Mouse (Mus musculus) urinary bladder, postnatal 10 days (tissue): ENCODE measurements around the gene Zfp512b.

Experiments used
- DNase-seq: peaks from one replicate; pipeline ENCODE4 v3.0.0; 2022; ENCODE audit warnings: low spot score

Zfp512b gene

DNA sequence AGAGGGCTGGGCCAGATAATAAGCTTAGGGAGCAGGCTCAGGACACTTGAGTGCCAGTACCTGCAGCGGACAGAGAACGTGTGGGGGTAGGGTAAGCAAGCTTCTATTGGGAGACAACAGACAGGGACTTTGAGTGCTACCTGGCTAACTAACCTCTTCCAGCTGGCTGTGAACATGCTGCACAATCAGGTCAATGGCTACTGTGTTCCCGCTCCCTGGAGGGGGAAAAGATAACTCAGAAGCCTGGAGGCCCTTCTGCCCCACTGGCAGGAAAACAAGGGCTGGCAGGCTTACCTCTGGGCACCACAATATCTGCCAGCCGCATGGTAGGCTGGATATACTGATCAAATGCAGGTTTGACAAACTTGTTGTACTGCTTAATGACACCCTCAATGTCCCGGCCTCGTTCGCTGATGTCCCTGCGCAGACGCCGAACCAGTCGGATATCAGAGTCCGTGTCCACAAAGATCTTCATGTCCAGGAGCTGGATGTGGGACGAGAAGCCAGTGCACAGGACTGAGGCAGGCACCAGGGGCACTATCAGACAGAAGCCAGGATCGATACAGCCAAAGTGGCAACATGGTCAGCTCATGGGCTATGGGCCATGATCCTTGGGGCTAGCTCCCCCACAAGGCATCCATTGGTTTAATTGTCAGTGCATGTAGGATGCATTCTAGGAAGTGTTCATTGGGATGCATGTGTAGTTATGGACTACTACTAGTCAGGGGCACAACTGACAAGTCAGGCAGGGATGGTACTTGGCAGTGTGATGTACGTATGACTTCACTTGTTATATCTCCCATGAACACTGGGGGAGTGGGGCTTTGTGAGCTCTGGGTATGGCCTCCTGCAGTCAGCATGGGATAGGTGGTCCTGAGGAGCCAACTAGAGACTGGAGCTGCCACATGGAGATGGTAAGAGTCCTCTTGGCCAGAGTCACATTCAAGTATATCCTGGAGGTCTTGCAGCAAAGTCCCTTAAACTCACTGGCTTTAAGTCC, 19.4 kb downstream of the Zfp512b start:
- DNase-seq = no peak

DNA sequence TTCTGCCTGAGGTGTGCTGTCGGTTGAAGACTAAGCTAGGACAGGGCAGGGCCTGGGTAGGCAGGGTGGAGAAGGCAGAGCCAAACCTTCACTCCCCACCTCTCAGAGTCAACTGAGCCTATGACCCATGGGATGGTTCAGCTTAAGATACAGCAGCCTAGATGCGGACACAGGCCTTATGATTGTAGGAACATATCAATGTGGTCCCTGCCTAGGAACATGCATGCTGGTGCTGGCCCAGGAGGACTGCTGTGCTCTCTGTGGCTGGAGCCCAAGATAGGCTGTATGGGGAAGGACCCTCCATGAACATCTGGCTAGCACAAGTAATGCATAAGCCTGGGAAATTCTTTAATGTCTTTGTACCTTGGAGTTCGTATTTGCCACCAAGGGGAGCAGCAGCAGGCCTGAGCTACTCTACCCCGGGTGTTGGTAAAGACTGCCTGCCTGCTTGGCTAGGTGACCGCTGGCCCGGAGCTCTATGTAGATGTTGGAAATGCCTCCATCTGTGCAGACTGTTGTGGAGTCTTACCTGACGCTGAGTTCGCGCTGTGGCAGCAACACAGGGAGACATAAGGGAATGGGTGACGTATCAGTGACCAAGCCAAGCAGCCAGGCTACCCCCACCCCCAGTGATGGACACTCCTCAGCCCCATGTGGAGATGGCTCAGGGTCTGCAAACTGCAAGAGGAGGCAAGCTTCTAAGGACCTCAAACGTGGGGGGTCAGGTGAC, 20.5 kb downstream of the Zfp512b start:
- no peak for DNase-seq

DNA sequence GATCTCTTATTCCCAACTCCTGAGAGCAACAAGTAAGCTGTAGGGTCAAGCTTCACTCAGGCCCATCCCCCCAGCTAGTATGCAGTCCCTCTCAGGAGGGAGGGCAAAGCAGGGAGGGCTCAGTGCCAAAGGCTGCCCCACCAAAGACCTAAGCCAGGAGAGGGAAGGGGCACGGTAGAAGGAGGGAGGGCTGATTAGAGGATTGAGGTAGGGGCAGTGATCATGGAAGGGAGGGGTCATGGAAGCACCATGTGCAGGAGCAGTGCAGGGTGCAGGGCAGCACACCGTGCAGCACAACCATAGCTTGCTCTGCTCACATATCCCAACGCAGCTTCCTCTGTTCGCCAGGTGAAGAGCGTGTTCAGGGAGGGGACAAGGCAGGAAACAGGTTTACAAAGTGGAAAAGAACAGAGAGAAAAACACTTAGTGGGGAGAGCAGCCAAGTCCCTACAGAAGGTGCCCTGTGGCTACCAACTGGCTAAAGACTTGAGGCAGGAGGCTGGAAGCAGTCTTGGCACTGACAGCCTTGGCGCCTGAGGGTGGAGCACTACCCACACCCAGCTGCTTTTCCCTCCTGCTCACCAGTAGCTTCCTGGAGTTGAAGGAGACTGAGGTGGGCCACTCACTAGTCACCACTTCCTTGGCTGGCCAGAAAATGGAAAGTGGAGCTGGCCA, 21.5 kb downstream of the Zfp512b start:
- no peak for DNase-seq

DNA sequence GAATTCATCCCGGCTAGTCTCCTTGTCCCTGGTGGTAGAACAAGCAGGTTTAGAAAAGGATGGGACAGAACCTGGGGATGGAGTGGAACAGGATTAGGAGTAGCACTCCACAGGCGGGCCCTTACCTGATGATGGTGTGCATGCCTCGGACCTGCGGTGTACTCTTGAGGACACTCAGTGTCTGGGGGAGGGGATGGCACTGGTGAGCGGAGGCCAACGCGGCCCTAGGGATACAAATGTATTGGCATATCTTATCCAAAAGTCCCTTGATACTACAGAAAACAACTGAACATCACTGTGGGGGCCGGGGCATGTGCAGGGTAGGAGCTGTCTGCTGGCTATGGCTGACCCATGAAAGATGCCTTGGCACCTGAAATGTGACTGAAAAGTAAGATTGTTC, 22.2 kb downstream of the Zfp512b start:
- no peak for DNase-seq

DNA sequence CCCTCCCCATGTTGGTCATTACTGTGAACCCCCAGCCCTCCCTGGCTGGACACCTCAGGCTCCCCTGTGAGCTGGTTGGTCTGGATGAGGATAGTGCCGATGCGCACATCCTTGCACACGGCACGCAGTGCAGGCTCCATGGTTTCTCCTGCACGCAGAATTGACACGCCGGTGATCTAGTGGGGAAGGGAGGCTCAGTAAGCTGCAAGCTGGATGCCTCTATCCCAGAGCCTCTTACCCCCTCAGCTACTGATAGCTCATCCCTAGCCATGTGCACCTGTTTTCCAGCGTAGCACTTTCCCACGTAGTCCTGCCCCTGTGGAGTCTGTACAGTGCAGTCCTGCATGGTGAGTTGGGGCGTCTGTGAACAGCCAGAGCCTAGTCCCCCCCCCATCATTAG, 22.7 kb downstream of the Zfp512b start:
- no peak for DNase-seq

DNA sequence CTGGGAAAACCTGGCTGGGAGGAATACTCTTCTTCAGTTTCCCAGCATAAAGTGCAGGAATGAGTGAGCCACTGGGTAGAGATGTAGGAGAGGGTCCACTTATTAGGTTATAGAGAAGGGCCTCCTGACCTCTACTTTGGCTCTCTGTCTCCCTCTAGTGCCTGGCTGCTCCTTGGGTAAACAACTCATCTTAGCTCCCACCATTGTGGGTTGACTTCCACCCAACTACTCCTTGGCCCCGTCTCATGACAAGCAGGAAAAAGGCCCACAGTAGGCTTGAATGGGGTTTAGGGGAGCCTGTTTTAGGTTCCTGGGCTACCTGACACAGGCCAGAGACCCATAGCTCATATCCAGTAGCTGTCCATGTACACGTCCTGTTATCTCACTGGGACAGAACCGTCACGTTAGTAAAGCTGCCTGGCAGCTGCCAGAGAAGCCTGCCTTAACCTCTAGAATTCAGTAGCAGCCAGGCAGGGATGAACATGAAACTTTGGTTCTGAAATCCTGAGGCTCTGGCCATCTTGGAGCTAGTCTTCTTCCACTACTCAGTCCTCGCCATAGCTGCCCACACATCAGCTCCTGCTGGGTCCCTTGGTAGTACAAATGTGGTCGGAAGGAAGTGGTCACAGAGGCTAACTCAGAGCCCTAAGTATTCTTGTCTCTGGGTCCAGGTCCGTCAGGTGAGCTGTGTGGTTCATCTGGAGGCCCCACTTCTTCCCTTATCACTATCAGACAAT, 24.2 kb downstream of the Zfp512b start:
- no peak for DNase-seq

DNA sequence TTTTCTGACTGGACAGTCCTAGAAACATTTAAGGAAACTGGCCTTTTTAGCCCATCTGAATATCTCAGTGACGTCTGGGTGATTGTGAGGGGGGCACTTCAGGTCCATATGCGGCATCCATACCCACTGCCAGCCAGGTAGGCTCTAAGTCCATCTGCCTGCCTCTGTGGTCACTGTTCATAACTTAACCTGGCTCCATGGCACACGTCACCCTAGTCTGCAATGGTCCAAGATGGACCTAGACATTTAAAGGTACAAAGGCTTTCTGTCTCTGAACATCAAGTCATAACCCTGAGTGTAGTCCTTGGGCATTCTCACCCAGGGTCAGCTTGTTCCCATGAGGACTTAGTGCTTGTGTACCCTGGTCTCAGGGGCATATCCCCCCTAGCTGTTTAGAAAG, 25.3 kb downstream of the Zfp512b start:
- DNase-seq = no peak

DNA sequence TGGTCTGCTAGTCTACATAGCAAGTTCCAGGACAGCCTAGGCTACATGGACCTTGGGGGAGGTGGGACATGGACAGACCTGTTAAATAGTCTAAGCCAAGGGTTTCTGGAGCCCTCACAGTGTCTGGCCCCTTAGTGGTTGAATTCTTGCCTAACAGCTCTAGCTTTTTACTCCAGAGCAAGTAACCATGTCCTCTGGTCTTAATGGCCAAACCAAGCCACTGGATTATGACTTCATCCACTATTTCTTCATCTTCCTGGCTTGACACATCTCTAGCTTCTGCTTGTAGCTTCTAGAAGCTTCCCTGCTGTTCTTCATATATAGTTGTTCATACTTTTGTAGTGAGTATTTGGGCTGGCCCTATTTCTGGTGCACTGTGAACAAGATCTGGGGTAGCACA, 38.8 kb downstream of the Zfp512b start:
- DNase-seq = no peak

DNA sequence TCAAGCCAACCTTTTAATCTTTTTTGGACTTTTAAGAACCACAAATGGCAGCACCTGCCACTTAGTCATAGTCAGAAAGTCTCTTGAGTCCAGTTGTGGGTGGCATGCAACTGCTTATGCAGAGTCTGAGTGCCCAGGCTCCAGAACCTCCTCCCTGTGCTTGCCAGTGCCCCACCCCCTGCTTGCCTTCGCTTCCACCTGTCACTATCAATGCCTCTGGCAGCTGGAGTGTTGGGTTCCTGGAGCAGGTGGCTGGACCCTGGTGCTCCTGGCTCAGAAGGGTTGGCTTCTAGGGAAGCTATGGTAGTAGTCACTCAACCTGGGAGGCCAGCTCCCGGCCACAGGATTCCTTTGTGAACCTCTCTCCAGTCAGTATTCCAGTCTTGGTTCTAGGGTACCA, 42.4 kb downstream of the Zfp512b start:
- no peak for DNase-seq

DNA sequence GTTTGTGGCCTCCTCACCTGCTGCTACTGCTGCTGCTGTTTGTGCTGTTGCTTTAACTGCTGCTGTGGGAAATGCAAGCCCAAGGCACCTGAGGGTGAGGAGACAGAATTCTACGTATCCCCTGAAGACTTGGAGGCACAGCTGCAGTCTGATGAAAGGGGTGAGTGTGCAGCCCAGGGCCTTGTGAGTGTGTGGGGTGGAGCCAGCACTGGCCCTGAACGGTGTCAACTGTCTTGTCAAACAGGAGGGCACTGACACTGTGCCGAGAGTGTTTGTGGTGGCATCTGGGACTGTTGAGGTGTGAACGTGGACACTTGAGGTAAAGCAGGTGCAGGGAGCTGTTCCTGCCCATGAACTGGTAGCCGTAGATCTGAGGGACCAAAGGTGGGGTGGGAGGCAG, 43.9 kb downstream of the Zfp512b start:
- DNase-seq = no peak

DNA sequence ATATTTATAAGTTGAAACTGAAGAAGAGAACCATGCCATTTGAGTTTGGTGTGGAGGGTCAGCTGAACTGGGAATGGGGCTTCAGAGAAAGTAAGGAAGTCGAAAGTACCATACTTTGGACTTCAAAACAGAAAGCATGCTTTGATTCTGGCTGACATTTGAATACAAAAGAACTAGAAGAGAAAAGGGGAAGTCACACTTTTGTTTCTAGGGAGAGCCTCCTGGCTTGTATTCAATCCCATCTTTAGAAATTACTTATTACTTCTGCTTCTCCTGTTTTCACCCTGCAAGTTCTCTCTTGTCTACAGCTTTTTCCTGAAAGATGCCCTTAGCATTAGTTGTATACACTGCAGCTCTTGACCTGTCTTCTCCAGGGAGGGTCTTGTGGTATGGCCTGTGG, 44.4 kb downstream of the Zfp512b start:
- DNase-seq = no peak

DNA sequence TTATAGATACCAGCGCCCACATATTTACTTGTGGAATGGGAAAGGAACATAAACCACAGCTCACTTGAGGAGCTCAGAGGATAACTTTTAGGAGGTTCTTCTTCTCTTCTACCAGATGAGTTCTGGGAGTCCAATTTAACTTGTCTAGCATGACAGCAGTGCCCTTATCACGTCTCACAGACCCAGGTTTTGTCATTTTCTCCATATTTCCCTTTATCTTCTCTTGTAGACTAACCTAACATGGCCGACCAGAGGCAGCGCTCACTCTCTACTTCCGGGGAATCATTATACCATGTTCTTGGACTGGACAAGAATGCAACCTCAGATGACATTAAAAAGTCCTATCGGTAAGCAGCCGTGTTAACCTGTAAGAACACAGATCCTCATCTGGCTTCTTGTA, 46.5 kb downstream of the Zfp512b start:
- DNase-seq = no peak

DNA sequence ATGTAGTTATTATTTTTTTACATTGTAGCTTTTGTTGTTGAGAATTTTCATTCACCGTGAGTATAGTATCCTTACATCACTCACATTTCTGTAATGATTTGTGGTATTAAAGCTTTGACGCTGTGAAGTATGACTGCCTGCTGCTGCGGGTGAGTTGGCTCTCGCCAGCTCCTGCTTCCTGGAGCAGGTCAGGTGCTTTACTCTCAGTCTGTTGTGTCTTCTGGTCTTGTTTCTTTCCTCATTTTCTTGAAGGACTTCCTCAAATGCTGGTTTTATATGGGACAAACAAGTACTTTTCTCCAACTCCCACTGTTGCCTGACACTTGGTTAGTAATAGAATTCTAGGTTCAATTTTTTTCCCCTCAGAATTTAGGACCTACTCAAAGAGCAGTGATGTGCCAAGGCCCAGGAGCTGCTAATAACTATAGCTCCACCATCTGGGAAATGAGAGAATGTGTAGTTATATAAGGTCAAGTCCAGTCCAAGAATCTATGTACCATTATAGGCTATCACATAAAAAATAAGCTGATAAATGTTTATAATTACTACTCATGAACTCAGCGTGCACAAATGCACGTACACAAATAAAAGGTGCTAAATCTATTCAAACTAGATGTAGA, 50.7 kb downstream of the Zfp512b start:
- no peak for DNase-seq

DNA sequence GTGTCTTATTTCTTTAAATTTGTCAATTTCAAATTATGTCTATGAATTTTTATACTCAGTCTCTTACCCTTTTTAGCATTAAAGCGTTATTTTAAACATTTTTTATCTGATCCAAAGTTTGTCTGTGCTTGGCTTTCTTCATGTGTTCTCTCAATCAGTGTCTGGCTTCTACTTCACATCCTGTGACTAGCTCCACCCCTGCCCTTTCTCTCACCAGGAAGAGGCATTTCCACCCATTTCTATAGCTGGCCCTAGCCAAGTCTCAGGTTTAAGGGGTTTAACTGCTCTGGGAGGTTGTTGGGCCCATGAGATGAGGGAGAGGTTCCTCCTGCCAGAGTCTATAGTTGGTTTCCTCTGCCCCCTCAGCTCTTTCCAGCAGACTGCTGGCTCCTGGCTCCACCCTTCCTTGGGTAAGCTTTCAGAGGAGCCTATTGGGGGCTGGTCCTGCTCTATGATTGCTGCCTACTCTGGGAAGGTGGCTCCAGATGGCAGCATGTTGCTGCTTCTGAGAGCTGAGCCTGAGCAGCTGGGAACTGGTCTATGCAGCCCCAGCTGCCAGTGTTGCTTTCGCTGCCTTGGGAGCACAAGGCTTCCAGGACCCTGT, 55.1 kb downstream of the Zfp512b start:
- no peak for DNase-seq

DNA sequence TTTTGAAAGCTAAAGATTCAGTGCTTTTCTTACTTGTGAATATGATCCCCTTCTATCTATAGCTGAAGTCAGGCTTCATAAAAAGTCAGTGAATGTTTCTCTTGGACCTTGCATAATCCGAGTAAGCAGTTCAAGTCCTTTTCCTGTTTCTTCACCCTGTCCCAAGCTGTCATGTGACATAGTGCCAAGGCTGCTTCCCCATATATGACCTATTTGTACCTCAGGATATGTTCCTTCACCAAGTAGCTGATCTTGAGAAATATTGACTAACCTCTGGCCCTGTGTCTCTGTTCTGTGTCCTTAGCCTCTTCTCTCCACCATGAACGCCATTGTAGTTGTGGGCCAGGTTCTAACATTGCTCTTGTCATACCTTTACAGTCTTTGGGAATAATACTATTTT, 56.2 kb downstream of the Zfp512b start:
- no peak for DNase-seq

DNA sequence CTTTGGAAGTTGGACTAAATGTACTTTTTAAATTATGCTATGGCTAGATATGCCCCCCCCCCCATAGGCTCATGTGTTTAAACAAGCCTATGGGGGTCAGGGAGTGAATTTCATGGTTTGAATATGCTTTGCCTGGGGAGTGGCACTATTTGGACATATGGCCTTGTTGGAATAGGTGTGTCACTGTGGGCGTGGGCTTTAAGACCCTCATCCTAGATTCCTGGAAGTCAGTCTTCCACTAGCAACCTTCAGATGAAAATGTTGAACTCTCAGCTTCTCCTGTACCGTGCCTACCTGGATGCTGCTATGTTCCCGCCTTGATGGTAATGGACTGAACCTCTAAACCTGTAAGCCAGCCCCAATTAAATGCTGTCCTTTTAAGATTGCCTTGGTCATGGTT, 60.0 kb downstream of the Zfp512b start:
- DNase-seq = no peak
